Mouse (Mus musculus) frontal cortex, postnatal 36 days (tissue): ENCODE results near the gene Set.
"Not testable (repeated sequence)": the region's sequence is repeated elsewhere in the genome, so short reads cannot be mapped to it uniquely, and the experiment has no call there.

Experiments used
- DNase-seq, 2 experiments: peaks; one replicate each; pipeline ENCODE4 v3.0.0; 2022; ENCODE audit warnings: low spot score in 2 of 2

Set gene

GRCm38 (mm10) chr2:30057223-30057904, at the start of gene Set:
TSS of gene Set (plus strand) at chr2:30057378.
- DNase-seq, result no peak

GRCm38 (mm10) chr2:30009101-30009500, 48.1 kb upstream of the Set start:
- DNase-seq, result no peak

- peak; percentile 30 to 49 for DNase-seq
These were observed 46.3 kb upstream of the Set start for GRCm38 (mm10) chr2:30010840-30011281.

- no peak for DNase-seq
These were observed 42.7 kb upstream of the Set start for GRCm38 (mm10) chr2:30014326-30014966.

- DNase-seq, result no peak
These were observed 31.7 kb upstream of the Set start for GRCm38 (mm10) chr2:30025454-30025853.

GRCm38 (mm10) chr2:30026997-30027396, 30.2 kb upstream of the Set start:
- DNase-seq, result no peak

- DNase-seq, result peak; percentile 20
These were observed 24.8 kb upstream of the Set start for GRCm38 (mm10) chr2:30032244-30032846.

GRCm38 (mm10) chr2:30032957-30033356, 24.2 kb upstream of the Set start:
- peak in 1 of 2 experiments; percentile 23 for DNase-seq

GRCm38 (mm10) chr2:30037762-30038161, 19.4 kb upstream of the Set start:
- DNase-seq, result no peak

GRCm38 (mm10) chr2:30038370-30038769, 18.8 kb upstream of the Set start:
- no peak for DNase-seq

GRCm38 (mm10) chr2:30039687-30040086, 17.5 kb upstream of the Set start:
- no peak for DNase-seq

- DNase-seq, result peak; percentile 66 to 76
These were observed 14.7 kb upstream of the Set start for GRCm38 (mm10) chr2:30042445-30042844.

GRCm38 (mm10) chr2:30044550-30044949, 12.6 kb upstream of the Set start:
- no peak for DNase-seq

- no peak for DNase-seq
These were observed 10.1 kb upstream of the Set start for GRCm38 (mm10) chr2:30047127-30047526.

- DNase-seq, result no peak
These were observed 9.1 kb upstream of the Set start for GRCm38 (mm10) chr2:30048101-30048501.

GRCm38 (mm10) chr2:30048699-30049388, 8.3 kb upstream of the Set start, which contains the start of gene Wdr34:
TSS of gene Wdr34 (minus strand) at chr2:30048881.
- DNase-seq, result peak; percentile 98

GRCm38 (mm10) chr2:30049831-30050230, 7.3 kb upstream of the Set start:
- no peak for DNase-seq

GRCm38 (mm10) chr2:30051992-30052761, 5.0 kb upstream of the Set start:
- no peak for DNase-seq

GRCm38 (mm10) chr2:30055310-30055709, 1.9 kb upstream of the Set start:
- DNase-seq, result not testable (repeated sequence)

- no peak for DNase-seq
These were observed 442 bp upstream of the Set start for GRCm38 (mm10) chr2:30056736-30057135.

- DNase-seq, result no peak
These were observed 1.2 kb downstream of the Set start for GRCm38 (mm10) chr2:30058418-30058817.
